Mouse (Mus musculus) ES-E14 (cell line): ENCODE data around the gene Col23a1. TPM values are rescaled to one million over a fixed set of nuclear protein-coding genes. Genes with fewer than 3 reads are reported as not detected.
"Not testable (repeated sequence)": the region's sequence is repeated elsewhere in the genome, so short reads cannot be mapped to it uniquely, and the experiment has no call there.

Experiments used
- DNase-seq: peaks from one replicate; pipeline ENCODE4 v3.0.0-alpha.2; 2013; ENCODE audit warnings: low read depth, low spot score
- H3K27ac ChIP-seq: 2 replicates; pipeline ENCODE4 v1.5.1; 2012; ENCODE audit warnings: low read depth, mild to moderate bottlenecking, low read length, moderate library complexity, mixed read lengths; ENCODE audit not compliant: poor library complexity, insufficient read depth, severe bottlenecking
- H3K36me3 ChIP-seq: 2 replicates; pipeline ENCODE4 v1.6.1; 2012; ENCODE audit warnings: mild to moderate bottlenecking, low read length, moderate library complexity, mixed read lengths; ENCODE audit not compliant: control insufficient read depth, poor library complexity, insufficient read depth, severe bottlenecking
- H3K4me1 ChIP-seq, 2 experiments: fragments of 150-350 bp in 1 of 2; sonication (generic) in 1 of 2; 2 replicates each; pipeline ENCODE4 v1.6.1; 2012; ENCODE audit warnings: low read length in 2 of 2, mild to moderate bottlenecking in 1 of 2, mixed read lengths in 1 of 2; ENCODE audit not compliant: control insufficient read depth in 2 of 2, insufficient read depth in 2 of 2, poor library complexity in 1 of 2
- H3K4me3 ChIP-seq, 2 experiments: fragments of 150-350 bp in 1 of 2; sonication (generic) in 1 of 2; 2 replicates each; pipeline ENCODE4 v1.5.1; 2012; ENCODE audit warnings: low read length in 2 of 2, low read depth in 1 of 2, mild to moderate bottlenecking in 1 of 2, mixed read lengths in 1 of 2; ENCODE audit not compliant: insufficient read depth in 1 of 2, poor library complexity in 1 of 2, severe bottlenecking in 1 of 2
- H3K9ac ChIP-seq: 2 replicates; pipeline ENCODE4 v1.6.1; 2012; ENCODE audit warnings: low read depth, mild to moderate bottlenecking, low read length, mixed read lengths; ENCODE audit not compliant: poor library complexity, insufficient read depth, severe bottlenecking
- H3K9me3 ChIP-seq: fragments of 150-350 bp; sonication (generic); 2 replicates; pipeline ENCODE4 v1.6.1; 2012; ENCODE audit warnings: low read depth, mild to moderate bottlenecking, low read length; ENCODE audit not compliant: control insufficient read depth, insufficient read depth
- CHD2 ChIP-seq: IDR thresholded peaks from 2 replicates; pipeline ENCODE4 v1.6.1; 2014; ENCODE audit warnings: mild to moderate bottlenecking, low read depth, low read length, inconsistent platforms
- HCFC1 ChIP-seq: IDR thresholded peaks from 2 replicates; pipeline ENCODE4 v1.6.1; 2012; ENCODE audit warnings: low read length, inconsistent platforms, borderline replicate concordance; ENCODE audit not compliant: insufficient read depth
- MAFK ChIP-seq: IDR thresholded peaks from 2 replicates; pipeline ENCODE4 v1.6.1; 2014; ENCODE audit warnings: mild to moderate bottlenecking, low read depth, low read length, inconsistent platforms; ENCODE audit not compliant: insufficient read depth
- ZC3H11A ChIP-seq: IDR thresholded peaks from 2 replicates; pipeline ENCODE4 v1.6.1; 2012; ENCODE audit warnings: low read depth, mild to moderate bottlenecking, inconsistent platforms, low read length, borderline replicate concordance
- ZNF384 ChIP-seq: IDR thresholded peaks from 2 replicates; pipeline ENCODE4 v1.6.1; 2012; ENCODE audit warnings: low read depth, low read length, inconsistent platforms
- in situ Hi-C, 2 experiments: fragments of 600-800 bp; cut with MboI; formaldehyde crosslinking; loops; one replicate each; pipeline ENCODE4 v1.15.1; 2025; ENCODE audit warnings: low sequenced_read_pairs in 2 of 2, inconsistent platforms in 1 of 2; ENCODE audit not compliant: unreplicated experiment in 2 of 2
- total RNA-seq: library from RNA; depleted of rRNA; stranded (reverse); fragments of 300-350 nt; gene quantifications from 2 replicates; pipeline ENCODE4 v1.2.3, GENCODE M21; 2012

Gene Col23a1
- total RNA-seq, 1 experiment, result 0.40 TPM

DNA sequence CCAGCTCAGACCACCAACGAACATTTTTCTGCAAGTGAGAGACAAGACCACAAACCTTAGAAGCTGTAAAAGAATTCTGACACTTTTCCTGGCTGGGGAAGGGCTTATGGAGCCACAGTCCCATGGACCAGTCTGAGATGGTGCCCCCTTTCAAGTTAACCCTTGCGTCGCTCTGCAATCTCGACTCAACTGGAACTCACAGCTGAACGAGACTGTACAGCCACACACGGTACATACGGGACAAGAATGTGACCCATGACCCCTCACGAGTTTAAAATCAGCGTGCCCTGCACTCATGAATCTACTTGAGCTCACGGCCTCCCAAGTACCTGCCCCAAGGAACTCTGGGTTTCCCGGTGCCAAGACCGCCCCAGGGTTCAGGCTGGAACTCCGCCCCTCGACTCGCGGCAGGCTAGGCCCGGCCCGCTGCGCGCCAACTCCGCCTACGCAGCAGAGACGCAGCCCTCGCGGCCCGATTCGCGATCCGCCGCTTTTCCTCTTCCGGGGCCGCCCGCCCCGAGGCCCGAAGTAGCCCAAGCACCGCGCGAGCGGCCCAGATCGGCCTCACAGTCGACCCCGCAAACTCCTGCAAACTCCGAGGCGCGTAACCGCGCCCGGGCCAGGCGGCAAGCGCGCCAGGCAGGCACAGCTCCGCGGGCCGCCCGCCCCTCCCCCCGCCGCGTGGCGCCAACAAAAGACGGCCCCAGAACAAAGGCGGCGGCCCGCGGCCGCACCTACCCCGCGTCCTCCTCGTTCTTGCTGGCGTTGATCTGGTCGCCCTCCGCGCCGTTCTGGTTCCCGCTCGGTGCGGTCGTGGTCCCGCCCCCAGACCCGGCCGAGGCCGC lies 316.1 kb downstream of the Col23a1 start:
- H3K36me3 ChIP-seq, result peaks cover 50% of the 10 kb centered on the region
- H3K9ac ChIP-seq, result peak overlapping the region; percentile 98
- TF ChIP-seq ZC3H11A, result no peak
- no peak for TF ChIP-seq MAFK
- TF ChIP-seq HCFC1, result peak; percentile 54
- no peak for TF ChIP-seq ZNF384
- DNase-seq, result peak; percentile 69
- no peaks in the 10 kb centered on the region for H3K9me3 ChIP-seq
- H3K4me1 ChIP-seq, result peaks cover 4 to 7% of the 10 kb centered on the region in 2 experiments; a peak in 2 of 4 replicates
- in situ Hi-C loops, result no loop called here
- peak overlapping the region; percentile 70 to 94 for H3K4me3 ChIP-seq
- peak overlapping the region; percentile 89 for H3K27ac ChIP-seq

GRCm38 (mm10) chr11:51606447-51607095 lies 316.9 kb downstream of the Col23a1 start, which contains the start of gene Hnrnpab:
Hnrnpab (minus strand) TSS chr11:51606847.
- H3K4me1 ChIP-seq, result peaks cover 4 to 7% of the 10 kb centered on the region in 2 experiments; a peak in 2 of 4 replicates
- H3K27ac ChIP-seq, result peak within 1 kb of the TSS; percentile 89
- peak within 1 kb of the TSS; percentile 98 for H3K9ac ChIP-seq
- peak; percentile 94 for DNase-seq
- H3K9me3 ChIP-seq, result no peaks in the 10 kb centered on the region
- TF ChIP-seq MAFK, result no peak
- TF ChIP-seq ZNF384, result no peak
- peak; percentile 81 for TF ChIP-seq HCFC1
- TF ChIP-seq ZC3H11A, result no peak
- TF ChIP-seq CHD2, result peak; percentile 94
- in situ Hi-C loops, result no loop called here
- H3K4me3 ChIP-seq, result peak within 1 kb of the TSS; percentile 70 to 94
- peaks cover 43% of the 10 kb centered on the region for H3K36me3 ChIP-seq

DNA sequence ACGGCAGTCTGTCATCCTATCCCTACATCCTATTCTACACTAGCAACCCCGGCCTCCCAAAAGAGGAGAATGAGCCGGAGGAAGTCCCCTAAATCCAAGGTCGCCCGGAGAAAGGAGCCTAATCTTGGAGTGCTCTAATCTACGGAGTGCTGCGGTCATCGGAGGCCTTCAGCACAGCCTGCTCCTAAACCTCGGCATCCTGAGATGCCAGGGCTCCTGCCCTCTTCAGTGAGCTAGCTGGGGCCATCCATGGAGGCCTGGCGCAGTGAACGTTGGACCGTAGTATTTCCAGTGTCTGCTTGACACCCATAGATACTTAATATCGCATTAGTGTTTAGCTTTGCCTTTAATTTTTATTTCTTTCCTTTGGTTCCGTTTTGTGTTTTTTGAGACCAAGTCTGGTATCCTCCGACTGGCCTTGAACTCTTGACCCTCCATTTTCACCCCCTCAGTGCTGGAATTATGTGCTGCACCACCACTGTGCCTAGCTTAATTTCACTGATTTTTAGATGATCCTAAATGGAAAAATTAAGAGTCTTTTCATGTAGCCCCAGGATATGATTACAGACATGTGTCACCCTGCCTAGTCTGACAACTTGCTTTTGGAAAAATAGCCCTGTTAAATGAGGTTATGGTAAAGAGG lies 317.5 kb downstream of the Col23a1 start:
- DNase-seq, result no peak
- no peaks in the 10 kb centered on the region for H3K9me3 ChIP-seq
- H3K4me1 ChIP-seq, result peaks cover 1 to 7% of the 10 kb centered on the region in 2 experiments; a peak in 1 of 4 replicates
- peak overlapping the region; percentile 63 to 70 for H3K4me3 ChIP-seq
- H3K27ac ChIP-seq, result peak overlapping the region; percentile 59
- in situ Hi-C loops, result no loop called here
- H3K9ac ChIP-seq, result peak overlapping the region; percentile 73
- peaks cover 37% of the 10 kb centered on the region for H3K36me3 ChIP-seq
- TF ChIP-seq ZNF384, result no peak
- no peak for TF ChIP-seq MAFK
- TF ChIP-seq ZC3H11A, result no peak

GRCm38 (mm10) chr11:51609266-51609909 lies 319.7 kb downstream of the Col23a1 start:
- H3K36me3 ChIP-seq, result peaks cover 15% of the 10 kb centered on the region
- no peak for DNase-seq
- H3K27ac ChIP-seq, result no peak overlapping the region
- in situ Hi-C loops, result no loop called here
- H3K9me3 ChIP-seq, result no peaks in the 10 kb centered on the region
- H3K4me1 ChIP-seq, result peaks cover 2 to 5% of the 10 kb centered on the region in 2 experiments; a peak in 1 of 4 replicates
- TF ChIP-seq ZNF384 (no peak), MAFK (no peak), CHD2 (no peak), ZC3H11A (no peak), HCFC1 (no peak)
- H3K9ac ChIP-seq, result no peak overlapping the region
- no peak overlapping the region for H3K4me3 ChIP-seq

GRCm38 (mm10) chr11:51609940-51610339 lies 320.2 kb downstream of the Col23a1 start:
- not testable (repeated sequence) for H3K9ac ChIP-seq, DNase-seq, H3K27ac ChIP-seq, H3K4me3 ChIP-seq, H3K9me3 ChIP-seq, H3K4me1 ChIP-seq
- in situ Hi-C loops, result loop anchor here in 1 of 2 experiments (10.0 kb wide), 1 partner anchor 75 kb away; the partner anchor contains the start of gene 0610009B22Rik
- H3K36me3 ChIP-seq, result peaks cover 10% of the 10 kb centered on the region
